Mouse (Mus musculus): ENCODE measurements around the gene Myrip. TPM values are rescaled to one million over a fixed set of nuclear protein-coding genes. Genes with fewer than 3 reads are reported as not detected.

The Myrip gene
- total and polyA plus RNA-seq, 2 experiments from 2014 or later = 7.0 to 25.6 TPM

DNA sequence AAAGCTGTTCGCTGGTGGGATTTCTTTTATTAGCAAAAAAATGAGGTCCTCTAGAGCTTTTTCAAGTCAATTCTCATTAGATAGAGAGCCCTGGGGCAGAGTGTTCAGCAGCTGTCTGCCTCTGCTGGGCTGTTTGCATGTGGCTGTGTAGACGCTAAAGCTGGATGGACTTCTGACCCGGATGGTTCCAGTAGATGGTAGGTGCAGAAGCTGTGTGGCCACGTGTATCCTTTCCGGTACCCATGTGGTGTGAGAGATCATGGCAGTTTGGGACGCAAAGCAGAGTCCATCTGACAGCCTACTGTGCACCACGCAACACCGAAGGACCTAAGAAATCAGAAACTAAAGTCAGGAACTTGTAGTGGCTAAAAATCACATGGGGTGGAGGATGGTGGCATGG lies 50.2 kb downstream of the Myrip start:
- H3K4me2 ChIP-seq (ENCODE audit: low read depth, low read length, poor library complexity, severe bottlenecking) = no peak overlapping the region
- H3K27ac ChIP-seq (ENCODE audit: low read depth, low read length) = no peak overlapping the region
- no peaks in the 10 kb centered on the region for H3K4me1 ChIP-seq (ENCODE audit: insufficient read depth, low read length)
- DNase-seq (ENCODE audit: low spot score) = no peak
- TF ChIP-seq CTCF (IDR thresholded peaks at IDR 0.05) = no peak
- no peak overlapping the region for H3K4me3 ChIP-seq (ENCODE audit: low read depth, low read length)
- no peaks in the 10 kb centered on the region for H3K36me3 ChIP-seq (ENCODE audit: insufficient read depth, low read length)
- WGBS = 85% methylated on average over 8 of the region's 8 CpGs
- no peaks in the 10 kb centered on the region for H3K9me3 ChIP-seq (ENCODE audit: low read length)
- ATAC-seq (ENCODE audit: low FRiP score) = no peak
- H3K27me3 ChIP-seq (ENCODE audit: insufficient read depth, low read length) = no peaks in the 10 kb centered on the region
- H3K9ac ChIP-seq (replicated peaks; ENCODE audit: low read length, poor library complexity, severe bottlenecking) = no peak overlapping the region

- TF ChIP-seq CTCF (IDR thresholded peaks at IDR 0.05) = no peak
- H3K27me3 ChIP-seq (ENCODE audit: insufficient read depth, low read length) = no peaks in the 10 kb centered on the region
- WGBS = 93% methylated on average over 4 of the region's 4 CpGs
- no peaks in the 10 kb centered on the region for H3K4me1 ChIP-seq (ENCODE audit: insufficient read depth, low read length)
- H3K36me3 ChIP-seq (ENCODE audit: insufficient read depth, low read length) = no peaks in the 10 kb centered on the region
- H3K9ac ChIP-seq (replicated peaks; ENCODE audit: low read length, poor library complexity, severe bottlenecking) = no peak overlapping the region
- H3K27ac ChIP-seq (ENCODE audit: low read depth, low read length) = no peak overlapping the region
- no peaks in the 10 kb centered on the region for H3K9me3 ChIP-seq (ENCODE audit: low read length)
- no peak overlapping the region for H3K4me3 ChIP-seq (ENCODE audit: low read depth, low read length)
- H3K4me2 ChIP-seq (ENCODE audit: low read depth, low read length, poor library complexity, severe bottlenecking) = no peak overlapping the region
- ATAC-seq (ENCODE audit: low FRiP score) (no peak), DNase-seq (ENCODE audit: low spot score) (no peak)
Observed at GRCm38 (mm10) chr9:120353036-120353435, 51.7 kb downstream of the Myrip start.

- DNase-seq (ENCODE audit: low spot score) (no peak), ATAC-seq (ENCODE audit: low FRiP score) (no peak)
- H3K27me3 ChIP-seq (ENCODE audit: insufficient read depth, low read length) = no peaks in the 10 kb centered on the region
- H3K36me3 ChIP-seq (ENCODE audit: insufficient read depth, low read length) = no peaks in the 10 kb centered on the region
- no peaks in the 10 kb centered on the region for H3K4me1 ChIP-seq (ENCODE audit: insufficient read depth, low read length)
- no peak overlapping the region for H3K4me3 ChIP-seq (ENCODE audit: low read depth, low read length)
- H3K27ac ChIP-seq (ENCODE audit: low read depth, low read length) = no peak overlapping the region
- 74% methylated on average over 3 of the region's 3 CpGs for WGBS
- H3K9me3 ChIP-seq (ENCODE audit: low read length) = no peaks in the 10 kb centered on the region
- no peak overlapping the region for H3K9ac ChIP-seq (replicated peaks; ENCODE audit: low read length, poor library complexity, severe bottlenecking)
- peak; percentile 32; the same call in 1 of the 2 replicates for TF ChIP-seq CTCF (IDR thresholded peaks at IDR 0.05)
- H3K4me2 ChIP-seq (ENCODE audit: low read depth, low read length, poor library complexity, severe bottlenecking) = no peak overlapping the region
Observed at GRCm38 (mm10) chr9:120353967-120354366, 52.7 kb downstream of the Myrip start.

DNA sequence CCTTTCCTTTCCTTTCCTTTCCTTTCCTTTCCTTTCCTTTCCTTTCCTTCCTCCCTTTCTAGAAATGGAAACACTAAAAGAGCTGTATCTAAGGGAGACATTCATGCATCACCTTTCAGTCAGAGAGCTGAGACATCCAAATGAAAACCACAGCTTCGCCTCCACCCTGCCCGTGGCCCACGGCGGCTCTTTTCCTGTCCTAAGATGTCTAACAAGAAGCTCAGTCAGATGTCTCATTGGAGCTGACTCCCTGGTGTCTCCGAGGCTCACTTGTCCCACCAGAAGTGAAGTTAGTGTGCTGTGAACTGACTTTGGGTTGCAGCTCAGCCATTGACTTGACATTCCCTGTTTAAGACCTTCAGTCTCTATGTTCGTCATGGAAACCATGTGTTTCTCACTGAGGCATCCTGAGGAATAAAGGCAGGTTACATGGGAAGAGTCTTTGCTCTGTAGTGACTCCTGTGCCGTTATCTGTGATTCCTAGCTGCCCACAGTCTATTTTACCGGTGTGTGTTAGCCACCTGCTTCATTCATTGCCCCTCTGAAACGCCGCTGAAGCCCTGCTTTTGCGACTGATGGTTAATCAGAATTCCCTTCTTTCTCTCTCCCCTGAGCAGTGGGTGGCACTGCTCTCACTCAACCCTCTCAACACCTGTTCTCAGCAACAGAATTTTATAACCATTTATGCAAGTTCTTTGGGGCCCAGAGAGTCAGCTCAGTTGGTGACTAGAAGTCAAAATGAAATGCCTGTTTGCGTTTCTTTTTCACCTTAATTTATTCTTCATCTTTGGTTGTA lies 53.4 kb downstream of the Myrip start:
- ATAC-seq (ENCODE audit: low FRiP score) (no peak), DNase-seq (ENCODE audit: low spot score) (no peak)
- Histone ChIP-seq H3K4me1 (ENCODE audit: insufficient read depth, low read length) (no peaks in the 10 kb centered on the region), H3K27me3 (ENCODE audit: insufficient read depth, low read length) (no peaks in the 10 kb centered on the region), H3K9me3 (ENCODE audit: low read length) (no peaks in the 10 kb centered on the region), H3K9ac (replicated peaks; ENCODE audit: low read length, poor library complexity, severe bottlenecking) (no peak overlapping the region), H3K4me3 (ENCODE audit: low read depth, low read length) (no peak overlapping the region), H3K4me2 (ENCODE audit: low read depth, low read length, poor library complexity, severe bottlenecking) (no peak overlapping the region), H3K27ac (ENCODE audit: low read depth, low read length) (no peak overlapping the region), H3K36me3 (ENCODE audit: insufficient read depth, low read length) (no peaks in the 10 kb centered on the region)
- no peak for TF ChIP-seq CTCF (IDR thresholded peaks at IDR 0.05)
- 85% methylated on average over 12 of the region's 12 CpGs for WGBS

GRCm38 (mm10) chr9:120356490-120356889 lies 55.2 kb downstream of the Myrip start:
- Histone ChIP-seq H3K27ac (ENCODE audit: low read depth, low read length) (no peak overlapping the region), H3K36me3 (ENCODE audit: insufficient read depth, low read length) (no peaks in the 10 kb centered on the region), H3K27me3 (ENCODE audit: insufficient read depth, low read length) (no peaks in the 10 kb centered on the region), H3K9me3 (ENCODE audit: low read length) (no peaks in the 10 kb centered on the region), H3K9ac (replicated peaks; ENCODE audit: low read length, poor library complexity, severe bottlenecking) (no peak overlapping the region), H3K4me2 (ENCODE audit: low read depth, low read length, poor library complexity, severe bottlenecking) (no peak overlapping the region), H3K4me1 (ENCODE audit: insufficient read depth, low read length) (no peaks in the 10 kb centered on the region), H3K4me3 (ENCODE audit: low read depth, low read length) (no peak overlapping the region)
- 83% methylated on average over 6 of the region's 6 CpGs for WGBS
- no peak for TF ChIP-seq CTCF (IDR thresholded peaks at IDR 0.05)
- DNase-seq (ENCODE audit: low spot score) (no peak), ATAC-seq (ENCODE audit: low FRiP score) (no peak)

DNA sequence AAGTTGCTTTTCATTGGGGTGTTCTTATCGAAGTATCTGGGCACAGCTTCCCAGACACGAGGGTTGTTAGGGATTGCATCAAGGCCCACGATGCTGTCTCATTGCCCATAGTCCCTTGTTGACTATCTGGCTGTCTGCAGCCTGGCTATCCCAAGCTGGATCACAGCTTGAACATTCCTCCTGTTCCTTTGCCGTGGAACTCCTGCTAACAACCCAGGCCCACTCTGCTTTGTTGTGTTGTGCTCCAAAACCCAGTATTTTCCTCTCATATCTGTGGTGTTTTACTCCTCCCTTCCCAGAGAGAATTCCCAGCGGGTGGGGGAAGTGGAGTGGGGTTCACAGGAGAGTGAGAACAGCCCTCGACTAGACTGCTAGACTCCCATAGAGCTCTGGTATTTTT lies 56.7 kb downstream of the Myrip start:
- H3K36me3 ChIP-seq (ENCODE audit: insufficient read depth, low read length) = no peaks in the 10 kb centered on the region
- H3K4me3 ChIP-seq (ENCODE audit: low read depth, low read length) = no peak overlapping the region
- no peak overlapping the region for H3K27ac ChIP-seq (ENCODE audit: low read depth, low read length)
- no peaks in the 10 kb centered on the region for H3K27me3 ChIP-seq (ENCODE audit: insufficient read depth, low read length)
- H3K4me2 ChIP-seq (ENCODE audit: low read depth, low read length, poor library complexity, severe bottlenecking) = no peak overlapping the region
- ATAC-seq (ENCODE audit: low FRiP score) (no peak), DNase-seq (ENCODE audit: low spot score) (no peak)
- 78% methylated on average over 6 of the region's 6 CpGs for WGBS
- H3K9me3 ChIP-seq (ENCODE audit: low read length) = no peaks in the 10 kb centered on the region
- TF ChIP-seq CTCF (IDR thresholded peaks at IDR 0.05) = no peak
- no peaks in the 10 kb centered on the region for H3K4me1 ChIP-seq (ENCODE audit: insufficient read depth, low read length)
- no peak overlapping the region for H3K9ac ChIP-seq (replicated peaks; ENCODE audit: low read length, poor library complexity, severe bottlenecking)
